Mouse (Mus musculus) CD4-positive, CD25-positive, alpha-beta regulatory T cell, adult 2 months (primary cell): ENCODE data around the gene Mum1.

Experiments used
- DNase-seq: peaks from one replicate; pipeline ENCODE4 v3.0.0-alpha.2; 2012; ENCODE audit warnings: low read depth, low spot score

Gene Mum1

GRCm38 (mm10) chr10:80226416-80227165, at the start of gene Mum1:
Gene Mum1 (plus strand): TSS chr10:80226434.
- peak; percentile 99 for DNase-seq

GRCm38 (mm10) chr10:80177441-80178279, 48.6 kb upstream of the Mum1 start:
- DNase-seq: no peak

GRCm38 (mm10) chr10:80179068-80180051, 46.9 kb upstream of the Mum1 start, which contains the start of gene Efna2:
Gene Efna2 (plus strand): TSS chr10:80179482.
- DNase-seq: peak; percentile 55

GRCm38 (mm10) chr10:80180288-80180687, 45.9 kb upstream of the Mum1 start:
- no peak for DNase-seq

GRCm38 (mm10) chr10:80180823-80181222, 45.4 kb upstream of the Mum1 start:
- no peak for DNase-seq

- no peak for DNase-seq
Measured at GRCm38 (mm10) chr10:80182547-80182946, 43.7 kb upstream of the Mum1 start.

DNA sequence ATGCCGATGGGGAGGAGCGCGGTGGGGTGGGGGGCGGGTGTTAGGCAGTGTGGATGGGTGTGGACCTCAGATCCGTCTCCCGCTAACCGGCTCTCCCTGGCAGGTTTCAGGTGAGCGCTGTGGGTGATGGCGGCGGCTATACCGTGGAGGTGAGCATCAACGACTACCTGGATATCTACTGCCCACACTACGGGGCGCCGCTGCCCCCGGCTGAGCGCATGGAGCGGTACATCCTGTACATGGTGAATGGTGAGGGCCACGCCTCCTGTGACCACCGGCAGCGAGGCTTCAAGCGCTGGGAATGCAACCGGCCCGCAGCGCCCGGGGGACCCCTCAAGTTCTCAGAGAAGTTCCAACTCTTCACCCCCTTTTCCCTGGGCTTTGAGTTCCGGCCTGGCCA, 39.6 kb upstream of the Mum1 start:
- DNase-seq: no peak

GRCm38 (mm10) chr10:80187739-80188138, 38.5 kb upstream of the Mum1 start:
- no peak for DNase-seq

DNA sequence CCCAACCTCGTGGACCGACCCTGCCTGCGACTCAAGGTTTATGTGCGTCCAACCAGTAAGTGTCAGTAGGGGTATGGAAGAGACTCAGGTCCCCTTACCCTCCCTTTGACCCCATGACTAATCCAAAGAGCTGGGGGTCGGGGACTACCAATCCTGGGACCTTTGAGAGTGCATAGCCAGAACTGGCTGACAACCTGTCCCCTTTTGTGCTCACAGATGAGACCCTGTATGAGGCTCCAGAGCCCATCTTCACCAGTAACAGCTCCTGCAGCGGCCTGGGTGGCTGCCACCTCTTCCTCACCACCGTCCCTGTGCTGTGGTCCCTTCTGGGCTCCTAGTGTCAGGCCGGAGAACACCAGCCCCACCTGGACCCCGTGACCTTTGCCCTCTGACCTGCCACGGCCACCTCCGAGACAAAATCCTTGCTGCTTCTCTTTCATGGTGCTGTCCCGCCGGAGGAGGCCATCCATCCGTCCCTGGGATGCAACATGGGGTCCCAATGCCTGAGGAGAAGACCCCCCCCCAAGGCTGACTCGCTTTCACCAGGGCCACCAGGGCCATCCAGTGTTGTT, 37.7 kb upstream of the Mum1 start:
- no peak for DNase-seq

GRCm38 (mm10) chr10:80189999-80190398, 36.2 kb upstream of the Mum1 start:
- no peak for DNase-seq

DNA sequence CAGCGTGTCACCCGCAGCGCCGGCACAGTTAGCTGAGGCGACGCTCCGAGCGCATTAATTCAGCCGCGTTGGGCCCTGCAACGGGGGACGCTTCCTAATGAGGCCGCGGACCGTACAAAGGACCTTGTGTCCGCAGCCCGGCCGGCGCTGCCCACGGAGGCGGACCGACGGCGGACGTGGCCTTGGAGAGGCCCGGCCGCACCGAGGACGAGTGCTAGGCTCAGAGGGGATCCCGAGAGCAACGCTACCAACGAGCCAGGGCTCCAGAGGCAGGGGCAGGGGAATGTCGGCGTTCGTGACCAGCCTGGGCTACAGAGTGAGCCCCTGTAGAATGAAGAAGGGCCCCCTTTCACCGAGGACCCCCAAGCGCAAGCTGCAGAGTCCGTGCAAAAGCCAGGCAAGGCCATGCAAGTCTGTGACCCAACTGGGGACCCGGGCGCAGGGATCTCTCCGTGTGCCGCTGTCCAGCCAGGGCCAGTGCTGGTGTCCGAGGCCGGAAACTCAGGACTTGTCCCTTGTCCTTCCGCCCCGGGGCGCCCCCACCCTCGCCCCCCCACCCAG, 35.7 kb upstream of the Mum1 start:
- no peak for DNase-seq

DNA sequence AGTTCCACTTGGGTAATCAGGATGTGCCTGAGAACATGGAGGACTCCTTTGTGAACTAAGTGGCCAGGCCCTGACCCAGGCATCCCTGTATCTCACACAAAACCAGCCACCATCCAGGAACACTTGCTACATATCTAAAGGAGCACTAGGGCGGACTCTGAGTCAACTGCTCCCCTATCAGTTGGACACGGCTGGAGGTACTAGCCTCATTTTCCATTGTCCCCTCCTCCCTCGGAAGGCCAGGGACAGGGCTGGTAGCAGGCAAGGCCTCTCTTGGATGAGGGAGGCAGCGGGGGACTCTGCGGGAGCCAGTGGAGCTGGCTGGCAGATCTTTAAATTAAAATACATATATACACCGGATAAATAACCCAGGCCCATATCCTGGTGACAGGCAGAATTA, 32.3 kb upstream of the Mum1 start:
- no peak for DNase-seq

DNA sequence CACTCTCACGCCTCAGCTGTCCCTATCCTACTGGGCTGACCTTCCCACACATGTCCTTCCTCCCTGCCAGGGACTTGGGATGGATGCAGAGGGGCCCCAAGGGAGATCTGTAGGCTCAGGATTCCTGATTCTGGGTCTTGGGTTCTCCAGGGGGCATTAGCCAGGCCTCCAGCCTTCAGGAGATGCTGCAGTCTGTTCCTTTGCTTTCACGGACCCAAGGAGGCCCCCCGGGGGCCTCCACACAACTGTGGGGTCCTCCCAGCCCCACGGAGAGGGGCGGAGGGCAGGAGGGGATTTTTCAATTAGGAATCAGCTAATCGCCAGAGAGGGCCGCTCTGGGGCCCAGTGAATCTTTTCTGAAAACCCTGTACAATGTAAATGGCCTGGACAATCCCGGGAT, 31.8 kb upstream of the Mum1 start:
- DNase-seq: no peak

DNA sequence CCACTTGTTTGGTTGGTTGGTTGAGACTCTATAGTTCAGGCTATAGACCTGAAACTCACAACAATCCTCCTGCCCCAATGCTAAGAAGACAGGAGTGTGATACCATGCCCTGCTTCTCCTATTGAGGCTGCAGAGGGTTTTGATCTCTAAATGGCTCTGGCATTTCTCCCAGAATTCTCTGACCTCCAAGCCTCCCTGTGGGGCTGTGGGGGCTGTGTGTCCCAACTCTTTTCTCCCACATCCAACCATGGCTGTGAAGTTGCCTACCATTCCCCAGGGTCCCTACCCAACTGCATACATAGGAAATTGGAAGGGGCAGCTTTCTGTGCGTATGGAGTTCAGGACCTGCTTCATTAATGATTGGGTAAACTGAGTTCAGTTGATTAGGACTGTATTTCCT, 30.1 kb upstream of the Mum1 start:
- no peak for DNase-seq

DNA sequence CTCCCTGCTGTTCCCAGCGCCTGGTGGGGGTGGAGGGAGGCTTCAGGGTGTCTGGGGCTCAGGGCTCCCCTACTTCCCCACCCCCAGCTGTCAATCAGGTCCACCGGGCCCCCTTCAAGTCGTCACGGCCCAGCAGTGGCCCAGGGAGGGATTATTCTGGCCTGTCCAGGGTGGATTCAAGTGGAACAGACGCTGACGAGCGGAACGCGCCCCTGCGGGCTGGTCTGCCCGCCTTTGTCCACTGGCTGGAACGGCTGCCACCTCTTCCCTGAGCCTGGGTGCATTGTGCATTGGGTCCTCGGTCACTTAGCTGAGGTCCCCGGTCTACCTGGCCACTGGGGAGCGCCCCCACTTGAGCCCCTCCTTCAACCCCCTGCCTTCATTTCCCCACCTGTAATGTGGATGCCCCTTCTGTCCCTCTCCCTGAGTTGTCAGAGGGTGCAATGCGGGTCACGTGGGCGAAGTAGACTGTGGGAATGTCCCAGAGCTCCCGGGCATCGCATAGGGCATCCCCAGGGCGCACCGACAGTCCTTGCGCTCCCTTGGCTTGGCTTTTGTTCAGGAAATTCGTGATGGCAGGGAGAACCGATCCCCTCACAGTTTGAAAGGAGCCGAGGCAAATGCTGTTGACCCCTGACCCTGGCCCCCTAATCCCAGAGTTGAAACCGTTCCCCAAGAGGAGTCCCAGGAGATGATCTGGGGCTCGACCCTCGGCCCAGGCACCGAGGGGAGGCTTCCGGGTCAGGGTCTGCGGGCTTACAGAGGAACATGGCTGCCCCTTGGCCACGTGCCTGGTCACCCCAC, 29.3 kb upstream of the Mum1 start:
- DNase-seq: no peak

DNA sequence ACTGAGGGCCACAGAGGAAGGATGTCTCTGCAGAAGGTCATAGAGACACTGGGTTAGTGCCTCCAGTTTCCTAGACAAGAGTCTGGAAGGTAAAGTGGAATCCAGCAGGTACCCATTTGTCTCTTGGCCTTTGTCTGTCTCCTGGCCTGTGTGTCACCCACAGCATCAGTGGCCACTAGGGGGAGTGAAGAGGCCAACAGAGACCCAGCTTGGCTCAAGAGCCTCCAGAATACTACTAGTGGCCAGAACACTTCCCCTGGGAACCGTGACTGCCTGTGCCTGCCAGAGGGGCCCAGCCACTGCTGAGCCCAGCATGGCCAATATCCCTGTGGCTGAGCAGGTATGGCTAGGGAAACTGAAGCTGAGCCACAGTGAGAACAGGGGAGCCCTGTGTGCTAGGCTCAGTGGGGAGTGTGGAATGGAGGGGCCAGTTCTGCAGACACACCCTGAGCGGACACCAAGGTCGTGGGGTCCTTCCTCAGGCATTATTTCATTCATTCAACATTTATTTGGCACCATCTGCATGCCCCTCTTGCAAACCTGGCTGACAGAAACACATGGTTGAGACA, 26.7 kb upstream of the Mum1 start:
- DNase-seq: peak; percentile 90

GRCm38 (mm10) chr10:80200485-80200884, 25.7 kb upstream of the Mum1 start:
- DNase-seq: no peak

DNA sequence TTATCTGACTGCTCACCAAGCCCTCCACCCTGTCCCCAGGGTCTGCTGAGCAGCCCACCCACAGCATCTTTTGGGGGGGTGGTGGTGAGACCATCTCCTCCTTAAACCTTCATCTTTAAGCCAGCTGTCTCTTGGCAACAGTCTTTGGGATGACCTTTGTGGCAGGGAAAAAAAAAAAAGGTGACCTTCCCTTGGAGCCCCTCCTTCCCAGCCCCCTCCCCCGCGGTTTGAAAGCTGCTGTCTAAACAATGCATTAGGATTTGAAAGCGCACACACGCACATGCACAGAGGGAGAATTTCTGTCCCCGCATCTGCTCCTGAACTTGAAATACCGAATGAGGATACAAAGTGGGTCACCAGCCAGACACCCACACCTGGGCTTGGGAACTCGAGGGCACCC, 22.2 kb upstream of the Mum1 start:
- no peak for DNase-seq

DNA sequence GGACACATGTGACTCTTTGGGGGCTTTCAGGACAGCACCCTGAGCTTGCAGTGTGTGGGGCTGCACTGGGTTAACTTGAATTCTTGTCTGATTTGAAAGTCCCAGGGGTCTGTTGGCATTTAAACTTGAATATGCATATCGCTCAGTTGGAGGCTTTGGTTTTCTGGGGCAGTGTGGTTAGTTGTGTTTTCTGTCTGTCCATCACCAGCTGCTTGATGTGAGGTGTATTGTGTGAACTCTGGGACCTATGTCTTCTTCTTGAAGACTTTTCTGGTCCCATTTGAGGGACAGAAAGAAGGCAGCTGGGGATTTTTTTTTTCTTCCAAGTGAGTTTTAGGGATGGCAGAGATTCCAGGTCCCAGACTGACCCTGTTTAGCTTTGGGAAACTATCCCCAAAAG, 19.0 kb upstream of the Mum1 start:
- no peak for DNase-seq

- no peak for DNase-seq
Measured at GRCm38 (mm10) chr10:80207676-80208075, 18.6 kb upstream of the Mum1 start.
